Mouse (Mus musculus): ENCODE results near the gene Ffar1. TPM values are rescaled to one million over a fixed set of nuclear protein-coding genes. Genes with fewer than 3 reads are reported as not detected.

Gene Ffar1
- polyA plus RNA-seq, 1 experiment = 0.50 TPM

- no peaks in the 10 kb centered on the region for H3K36me3 ChIP-seq (ENCODE audit: control insufficient read depth, insufficient read depth, low read length)
- 85% methylated on average over 3 of the region's 3 CpGs for WGBS
- TF ChIP-seq CTCF (IDR thresholded peaks at IDR 0.05; ENCODE audit: borderline replicate concordance, control insufficient read depth, extremely low read depth, insufficient read depth, low read length, poor library complexity) (no peak), POLR2A (IDR thresholded peaks at IDR 0.05; ENCODE audit: control insufficient read depth, extremely low read depth, insufficient read depth, low read length, poor library complexity) (no peak)
- no peaks in the 10 kb centered on the region for H3K27me3 ChIP-seq (ENCODE audit: control insufficient read depth, insufficient read depth, low read length)
- no peak for DNase-seq
- no peak overlapping the region for H3K4me3 ChIP-seq (ENCODE audit: control insufficient read depth, insufficient read depth, low read length)
- no peak overlapping the region for H3K27ac ChIP-seq (ENCODE audit: control insufficient read depth, insufficient read depth, low read length)
- peaks cover 9% of the 10 kb centered on the region for H3K4me1 ChIP-seq (replicated peaks; ENCODE audit: control insufficient read depth, insufficient read depth, low read length)
These were observed 31.2 kb upstream of the Ffar1 start for GRCm38 (mm10) chr7:30892515-30892914.

DNA sequence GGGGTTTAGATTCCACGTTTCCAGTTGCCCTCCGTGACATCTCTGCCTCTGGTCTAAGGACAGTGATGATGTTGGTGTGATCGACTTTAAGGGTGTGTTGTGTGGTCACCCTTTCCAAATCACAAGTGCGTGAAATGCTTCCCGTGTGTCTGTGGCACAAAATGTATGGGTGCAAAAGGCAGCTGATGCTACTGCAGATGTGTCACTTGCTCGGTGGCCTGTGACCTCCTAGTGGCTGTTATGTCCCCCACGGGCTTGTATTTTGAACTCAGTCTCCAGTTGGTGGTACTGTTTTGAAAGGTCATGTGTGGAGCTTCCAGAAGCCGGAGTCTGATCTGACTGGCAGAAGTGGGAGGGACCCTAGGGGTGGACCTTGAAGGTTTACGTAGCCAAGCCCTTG, 30.4 kb upstream of the Ffar1 start:
- no peaks in the 10 kb centered on the region for H3K36me3 ChIP-seq (ENCODE audit: control insufficient read depth, insufficient read depth, low read length)
- no peak overlapping the region for H3K27ac ChIP-seq (ENCODE audit: control insufficient read depth, insufficient read depth, low read length)
- 95% methylated on average over 9 of the region's 9 CpGs for WGBS
- no peaks in the 10 kb centered on the region for H3K27me3 ChIP-seq (ENCODE audit: control insufficient read depth, insufficient read depth, low read length)
- TF ChIP-seq POLR2A (IDR thresholded peaks at IDR 0.05; ENCODE audit: control insufficient read depth, extremely low read depth, insufficient read depth, low read length, poor library complexity) (no peak), CTCF (IDR thresholded peaks at IDR 0.05; ENCODE audit: borderline replicate concordance, control insufficient read depth, extremely low read depth, insufficient read depth, low read length, poor library complexity) (no peak)
- H3K4me1 ChIP-seq (replicated peaks; ENCODE audit: control insufficient read depth, insufficient read depth, low read length) = peaks cover 11% of the 10 kb centered on the region
- H3K4me3 ChIP-seq (ENCODE audit: control insufficient read depth, insufficient read depth, low read length) = no peak overlapping the region
- no peak for DNase-seq

DNA sequence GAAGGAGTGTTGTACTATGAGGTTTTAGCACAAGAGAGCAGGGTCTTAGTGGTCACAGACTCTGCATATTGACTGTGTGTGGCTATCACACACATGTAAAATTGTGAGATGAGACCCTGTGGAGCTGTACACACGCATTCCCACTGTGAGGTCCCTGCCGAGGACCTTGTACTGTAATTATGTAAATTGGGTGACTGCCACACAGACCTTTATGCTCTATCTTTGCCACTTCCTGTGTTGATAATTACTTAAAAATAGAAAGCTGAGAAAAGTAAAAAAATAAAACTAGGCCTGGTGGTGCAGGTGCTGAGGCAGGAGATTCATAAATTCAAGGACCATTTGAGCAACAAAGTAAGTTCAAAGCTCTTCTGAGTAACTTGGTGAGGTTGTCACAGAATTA, 29.3 kb upstream of the Ffar1 start:
- 20% methylated on average over 2 of the region's 2 CpGs for WGBS
- H3K4me3 ChIP-seq (ENCODE audit: control insufficient read depth, insufficient read depth, low read length) = no peak overlapping the region
- H3K36me3 ChIP-seq (ENCODE audit: control insufficient read depth, insufficient read depth, low read length) = no peaks in the 10 kb centered on the region
- H3K27me3 ChIP-seq (ENCODE audit: control insufficient read depth, insufficient read depth, low read length) = no peaks in the 10 kb centered on the region
- H3K27ac ChIP-seq (ENCODE audit: control insufficient read depth, insufficient read depth, low read length) = no peak overlapping the region
- peaks cover 11% of the 10 kb centered on the region for H3K4me1 ChIP-seq (replicated peaks; ENCODE audit: control insufficient read depth, insufficient read depth, low read length)
- TF ChIP-seq CTCF (IDR thresholded peaks at IDR 0.05; ENCODE audit: borderline replicate concordance, control insufficient read depth, extremely low read depth, insufficient read depth, low read length, poor library complexity) (no peak), POLR2A (IDR thresholded peaks at IDR 0.05; ENCODE audit: control insufficient read depth, extremely low read depth, insufficient read depth, low read length, poor library complexity) (no peak)
- no peak for DNase-seq

GRCm38 (mm10) chr7:30888786-30889185, 27.4 kb upstream of the Ffar1 start:
- Histone ChIP-seq H3K4me3 (ENCODE audit: control insufficient read depth, insufficient read depth, low read length) (no peak overlapping the region), H3K4me1 (replicated peaks; ENCODE audit: control insufficient read depth, insufficient read depth, low read length) (peaks cover 16% of the 10 kb centered on the region), H3K27me3 (ENCODE audit: control insufficient read depth, insufficient read depth, low read length) (no peaks in the 10 kb centered on the region), H3K36me3 (ENCODE audit: control insufficient read depth, insufficient read depth, low read length) (no peaks in the 10 kb centered on the region), H3K27ac (ENCODE audit: control insufficient read depth, insufficient read depth, low read length) (no peak overlapping the region)
- TF ChIP-seq CTCF (IDR thresholded peaks at IDR 0.05; ENCODE audit: borderline replicate concordance, control insufficient read depth, extremely low read depth, insufficient read depth, low read length, poor library complexity) (no peak), POLR2A (IDR thresholded peaks at IDR 0.05; ENCODE audit: control insufficient read depth, extremely low read depth, insufficient read depth, low read length, poor library complexity) (no peak)
- WGBS = 96% methylated on average over 7 of the region's 7 CpGs
- DNase-seq = no peak

- Histone ChIP-seq H3K36me3 (ENCODE audit: control insufficient read depth, insufficient read depth, low read length) (no peaks in the 10 kb centered on the region), H3K4me1 (replicated peaks; ENCODE audit: control insufficient read depth, insufficient read depth, low read length) (peaks cover 16% of the 10 kb centered on the region), H3K27me3 (ENCODE audit: control insufficient read depth, insufficient read depth, low read length) (no peaks in the 10 kb centered on the region), H3K27ac (ENCODE audit: control insufficient read depth, insufficient read depth, low read length) (no peak overlapping the region), H3K4me3 (ENCODE audit: control insufficient read depth, insufficient read depth, low read length) (no peak overlapping the region)
- DNase-seq = no peak
- TF ChIP-seq POLR2A (IDR thresholded peaks at IDR 0.05; ENCODE audit: control insufficient read depth, extremely low read depth, insufficient read depth, low read length, poor library complexity) = no peak
- no peak for TF ChIP-seq CTCF (IDR thresholded peaks at IDR 0.05; ENCODE audit: borderline replicate concordance, control insufficient read depth, extremely low read depth, insufficient read depth, low read length, poor library complexity)
- WGBS = 33% methylated on average over 14 of the region's 14 CpGs
These were observed 26.3 kb upstream of the Ffar1 start for GRCm38 (mm10) chr7:30887568-30888188.

GRCm38 (mm10) chr7:30886852-30887251, 25.5 kb upstream of the Ffar1 start:
- no peaks in the 10 kb centered on the region for H3K27me3 ChIP-seq (ENCODE audit: control insufficient read depth, insufficient read depth, low read length)
- peaks cover 16% of the 10 kb centered on the region for H3K4me1 ChIP-seq (replicated peaks; ENCODE audit: control insufficient read depth, insufficient read depth, low read length)
- no peak overlapping the region for H3K27ac ChIP-seq (ENCODE audit: control insufficient read depth, insufficient read depth, low read length)
- TF ChIP-seq POLR2A (IDR thresholded peaks at IDR 0.05; ENCODE audit: control insufficient read depth, extremely low read depth, insufficient read depth, low read length, poor library complexity) (no peak), CTCF (IDR thresholded peaks at IDR 0.05; ENCODE audit: borderline replicate concordance, control insufficient read depth, extremely low read depth, insufficient read depth, low read length, poor library complexity) (no peak)
- no peak for DNase-seq
- H3K4me3 ChIP-seq (ENCODE audit: control insufficient read depth, insufficient read depth, low read length) = no peak overlapping the region
- no peaks in the 10 kb centered on the region for H3K36me3 ChIP-seq (ENCODE audit: control insufficient read depth, insufficient read depth, low read length)
- WGBS = 61% methylated on average over 4 of the region's 4 CpGs

DNA sequence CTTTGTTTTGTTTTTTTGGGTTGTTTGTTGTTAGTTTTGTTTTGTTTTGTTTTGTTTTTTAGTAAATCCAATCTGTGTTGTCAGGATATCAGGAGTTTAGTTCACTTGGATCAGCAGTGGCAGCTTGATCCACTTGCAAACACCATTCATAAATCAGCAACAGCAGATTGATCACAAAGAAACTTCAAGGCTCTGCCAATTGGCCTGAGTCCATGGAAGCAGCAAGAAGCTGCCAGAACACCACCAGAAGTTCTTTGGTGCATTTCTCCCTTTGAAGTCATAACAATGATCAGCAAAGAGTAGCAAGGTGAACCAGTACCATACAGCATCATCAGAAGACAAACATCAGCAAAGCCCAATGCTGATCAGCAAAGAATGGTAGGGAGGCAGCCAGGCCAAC, 22.7 kb upstream of the Ffar1 start:
- no peaks in the 10 kb centered on the region for H3K36me3 ChIP-seq (ENCODE audit: control insufficient read depth, insufficient read depth, low read length)
- no peak overlapping the region for H3K4me3 ChIP-seq (ENCODE audit: control insufficient read depth, insufficient read depth, low read length)
- no peak for DNase-seq
- TF ChIP-seq POLR2A (IDR thresholded peaks at IDR 0.05; ENCODE audit: control insufficient read depth, extremely low read depth, insufficient read depth, low read length, poor library complexity) (no peak), CTCF (IDR thresholded peaks at IDR 0.05; ENCODE audit: borderline replicate concordance, control insufficient read depth, extremely low read depth, insufficient read depth, low read length, poor library complexity) (no peak)
- no peaks in the 10 kb centered on the region for H3K27me3 ChIP-seq (ENCODE audit: control insufficient read depth, insufficient read depth, low read length)
- peaks cover 11% of the 10 kb centered on the region for H3K4me1 ChIP-seq (replicated peaks; ENCODE audit: control insufficient read depth, insufficient read depth, low read length)
- H3K27ac ChIP-seq (ENCODE audit: control insufficient read depth, insufficient read depth, low read length) = no peak overlapping the region
